Mouse (Mus musculus) liver, postnatal 0 days (tissue): Measurements from ENCODE around the gene Insyn1.

ENCODE experiments used
- CTCF ChIP-seq: sonication (generic); IDR thresholded peaks from 2 replicates; pipeline ENCODE4 v1.5.1; 2016; ENCODE audit warnings: antibody characterized with exemption, low read depth
- EP300 ChIP-seq: IDR thresholded peaks from 2 replicates; pipeline ENCODE4 v1.6.1; 2016; ENCODE audit warnings: antibody characterized with exemption, low read depth, mild to moderate bottlenecking

DNA sequence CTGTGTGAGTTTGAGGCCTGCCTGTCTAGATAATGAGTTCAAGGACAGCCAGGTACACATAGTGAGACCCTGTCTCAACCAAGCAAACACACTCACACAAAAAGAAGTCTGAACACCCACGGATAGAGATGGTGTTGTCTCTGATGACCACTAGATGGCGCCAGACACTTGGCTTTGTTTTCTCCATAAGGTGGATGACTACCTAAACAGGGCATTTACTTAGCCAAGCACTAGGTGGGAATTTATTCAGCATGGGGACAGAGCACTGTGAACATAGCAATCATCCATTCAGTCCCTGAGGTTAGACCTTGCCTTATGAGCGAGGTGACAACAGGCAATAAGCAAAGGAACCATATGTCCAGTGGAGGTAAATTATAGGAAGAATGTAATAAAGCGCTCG is 51.5 kb downstream of the Insyn1 start:
- TF ChIP-seq CTCF (peak; percentile 98), EP300 (no peak)
